Mouse (Mus musculus): ENCODE data around the gene Aktip.

DNA sequence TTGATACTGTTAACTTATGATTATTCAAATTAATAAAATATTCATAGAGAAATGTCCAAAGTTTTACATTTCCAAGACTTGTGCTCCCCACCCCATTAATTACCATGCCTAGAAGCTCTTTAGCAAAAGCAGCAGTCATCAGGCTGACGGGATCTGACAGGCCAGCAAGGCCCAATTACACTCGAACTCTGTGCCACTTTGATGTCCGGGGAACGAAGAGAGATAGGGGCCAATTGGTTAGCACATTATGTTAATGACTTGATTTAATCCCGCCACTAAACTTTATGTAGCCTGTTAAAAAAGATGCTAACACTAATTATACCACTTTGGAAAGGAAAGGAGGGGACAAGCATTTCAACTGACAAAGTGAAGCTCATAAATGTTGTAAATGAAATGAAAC, 41.6 kb upstream of the Aktip start:
- TF ChIP-seq CTCF (IDR thresholded peaks at IDR 0.05; ENCODE audit: low read depth) (no peak), EP300 (IDR thresholded peaks at IDR 0.05; ENCODE audit: low read depth) (no peak)

All from liver, embryonic 14.5 days (tissue).